Mouse (Mus musculus) erythroblast, embryonic 14.5 days (primary cell): ENCODE data around the gene Tnr.

Experiments used
- GATA1 ChIP-seq: IDR thresholded peaks from 2 replicates; pipeline ENCODE4 v1.6.1; 2012; ENCODE audit warnings: low read length, inconsistent platforms, mixed read lengths
- TAL1 ChIP-seq: IDR thresholded peaks from 3 replicates; pipeline ENCODE4 v1.6.1; 2012; ENCODE audit warnings: low read length, inconsistent platforms, mixed read lengths

DNA sequence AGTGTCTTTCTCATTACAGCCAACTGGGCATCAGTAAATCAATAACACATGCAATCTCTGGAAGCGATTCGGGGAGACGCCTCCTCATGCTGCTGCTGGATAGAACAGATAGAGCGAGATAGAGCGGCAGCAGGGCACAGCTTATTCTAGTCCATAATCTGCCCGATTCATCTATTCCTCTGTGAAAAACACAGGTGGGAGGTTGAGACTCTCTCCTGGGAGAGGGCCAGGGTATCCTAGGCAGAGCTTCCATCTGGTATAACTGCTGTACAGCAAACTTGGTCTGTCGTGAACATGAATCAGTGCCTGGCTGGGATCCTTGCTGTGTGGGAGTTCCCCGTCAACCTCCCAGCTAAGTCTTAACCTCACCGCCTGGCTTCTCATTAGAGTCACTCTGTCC is 193.4 kb downstream of the Tnr start:
- TF ChIP-seq TAL1, result no peak
- no peak for TF ChIP-seq GATA1
